Mouse (Mus musculus): ENCODE results near the gene Dctn3. TPM values are rescaled to one million over a fixed set of nuclear protein-coding genes. Genes with fewer than 3 reads are reported as not detected.
A peak's percentile ranks its signal among the peaks of the same experiment; 100 is the strongest.

Dctn3 gene
- polyA plus RNA-seq, 1 experiment from 2014 or later = 56.9 TPM

DNA sequence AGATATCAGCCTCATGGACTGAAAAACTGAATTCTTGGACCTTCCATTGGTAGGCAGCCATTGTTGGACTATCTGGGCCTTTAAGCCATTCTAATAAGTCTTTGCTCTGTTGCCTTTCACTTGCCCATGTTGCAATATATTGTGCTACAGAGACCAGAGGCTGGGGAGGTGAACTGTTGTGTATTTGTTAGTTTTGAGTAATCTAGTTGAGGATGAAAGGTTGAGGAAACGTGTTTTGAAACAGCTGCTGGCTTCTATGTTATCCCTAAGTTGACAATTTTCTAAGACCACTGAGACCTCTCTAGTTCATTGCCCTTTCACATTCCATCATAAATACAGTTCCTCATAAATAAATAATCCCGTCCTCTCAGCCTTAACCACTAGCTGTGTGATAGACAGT is 21.2 kb upstream of the Dctn3 start:
- Histone ChIP-seq H3K27ac (ENCODE audit: low read length) (no peak overlapping the region), H3K27me3 (ENCODE audit: control insufficient read depth, insufficient read depth, low read depth, low read length) (no peaks in the 10 kb centered on the region), H3K4me3 (ENCODE audit: low read depth, low read length) (no peak overlapping the region), H3K36me3 (ENCODE audit: control insufficient read depth, insufficient read depth) (no peaks in the 10 kb centered on the region), H3K4me2 (ENCODE audit: low read depth, low read length) (no peak overlapping the region), H3K4me1 (ENCODE audit: control insufficient read depth, low read depth, low read length) (peaks cover 15% of the 10 kb centered on the region), H3K9ac (ENCODE audit: low read depth, low read length) (no peak overlapping the region), H3K9me3 (replicated peaks; ENCODE audit: control insufficient read depth, low read length) (no peaks in the 10 kb centered on the region; the same call in 1 of the 2 replicates)
- no peak for ATAC-seq (ENCODE audit: low read depth)
- 54% methylated on average over 2 of the region's 2 CpGs for WGBS (ENCODE audit: insufficient replicate concordance)

DNA sequence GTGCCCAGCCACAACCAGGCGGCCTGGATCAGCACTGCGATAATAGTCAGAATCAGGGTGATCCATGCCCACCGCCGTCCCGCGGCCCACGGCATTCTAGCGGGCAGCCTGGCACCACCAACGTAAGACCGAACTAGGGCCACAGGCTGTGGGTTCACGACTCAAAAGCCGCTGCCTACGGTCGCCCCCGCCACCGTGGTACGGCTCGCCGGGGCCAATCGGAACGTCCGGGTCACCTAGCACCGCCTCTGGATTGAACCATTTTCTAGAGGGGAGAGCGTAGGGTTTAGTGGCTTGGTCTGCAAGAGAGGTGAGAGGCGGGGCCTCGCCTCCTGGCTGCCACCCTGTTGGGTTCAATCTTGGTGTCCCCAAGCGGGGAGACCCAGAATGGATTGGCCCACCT is 18.2 kb upstream of the Dctn3 start:
- Histone ChIP-seq H3K27ac (ENCODE audit: low read length) (peak overlapping the region; percentile 77), H3K9me3 (replicated peaks; ENCODE audit: control insufficient read depth, low read length) (no peaks in the 10 kb centered on the region), H3K9ac (ENCODE audit: low read depth, low read length) (peak overlapping the region; percentile 74), H3K4me2 (ENCODE audit: low read depth, low read length) (peak overlapping the region; percentile 97), H3K36me3 (ENCODE audit: control insufficient read depth, insufficient read depth) (no peaks in the 10 kb centered on the region), H3K4me3 (ENCODE audit: low read depth, low read length) (peak overlapping the region; percentile 73), H3K27me3 (ENCODE audit: control insufficient read depth, insufficient read depth, low read depth, low read length) (no peaks in the 10 kb centered on the region), H3K4me1 (ENCODE audit: control insufficient read depth, low read depth, low read length) (peaks cover 15% of the 10 kb centered on the region)
- peak; percentile 96 for ATAC-seq (ENCODE audit: low read depth)
- under 1% methylated on average over 27 of the region's 27 CpGs for WGBS (ENCODE audit: insufficient replicate concordance)

DNA sequence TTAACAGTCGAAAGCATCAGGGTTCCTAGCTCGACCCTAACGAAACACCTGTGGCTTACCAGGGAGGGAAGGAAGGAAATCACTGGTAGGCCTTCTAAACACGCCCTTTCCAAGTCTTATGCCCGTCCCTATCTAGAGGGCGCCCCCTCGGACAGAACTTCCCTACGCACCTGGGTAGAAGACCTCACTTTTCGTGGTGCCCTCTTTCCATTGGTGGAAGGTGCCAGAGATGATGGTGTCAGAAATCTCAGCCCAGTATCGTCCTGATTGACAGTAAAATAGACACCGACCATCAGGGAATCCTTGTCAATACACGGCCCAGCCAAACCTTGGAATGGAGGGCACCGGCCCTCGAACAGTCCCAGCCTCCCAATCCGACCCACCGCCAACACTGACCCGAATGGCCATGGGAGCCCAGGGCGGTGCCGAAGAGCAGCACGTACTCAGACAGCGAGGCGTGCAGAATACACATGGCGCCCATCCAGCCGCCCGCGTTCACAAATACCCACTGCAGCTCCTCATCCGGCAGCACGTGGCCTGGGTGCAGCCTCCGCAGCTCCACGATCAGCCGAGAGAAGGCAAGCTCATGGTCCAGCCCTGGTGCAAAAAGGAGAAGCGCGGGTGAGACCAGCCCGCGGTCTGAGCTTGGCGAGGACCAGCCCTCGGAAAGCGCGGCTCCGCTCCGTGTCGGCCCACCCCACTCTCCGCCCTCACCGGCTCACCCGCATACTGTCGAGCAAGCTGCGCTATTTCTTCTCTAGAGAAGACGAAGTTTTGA is 17.6 kb upstream of the Dctn3 start:
- no peaks in the 10 kb centered on the region for H3K9me3 ChIP-seq (replicated peaks; ENCODE audit: control insufficient read depth, low read length)
- peak overlapping the region; percentile 97 for H3K4me2 ChIP-seq (ENCODE audit: low read depth, low read length)
- peak; percentile 76 for ATAC-seq (ENCODE audit: low read depth)
- peak overlapping the region; percentile 74 for H3K9ac ChIP-seq (ENCODE audit: low read depth, low read length)
- H3K27ac ChIP-seq (ENCODE audit: low read length) = peak overlapping the region; percentile 77
- H3K4me1 ChIP-seq (ENCODE audit: control insufficient read depth, low read depth, low read length) = peaks cover 15% of the 10 kb centered on the region
- H3K36me3 ChIP-seq (ENCODE audit: control insufficient read depth, insufficient read depth) = no peaks in the 10 kb centered on the region
- H3K4me3 ChIP-seq (ENCODE audit: low read depth, low read length) = peak overlapping the region; percentile 73
- H3K27me3 ChIP-seq (ENCODE audit: control insufficient read depth, insufficient read depth, low read depth, low read length) = no peaks in the 10 kb centered on the region
- WGBS (ENCODE audit: insufficient replicate concordance) = under 1% methylated on average over 48 of the region's 48 CpGs

DNA sequence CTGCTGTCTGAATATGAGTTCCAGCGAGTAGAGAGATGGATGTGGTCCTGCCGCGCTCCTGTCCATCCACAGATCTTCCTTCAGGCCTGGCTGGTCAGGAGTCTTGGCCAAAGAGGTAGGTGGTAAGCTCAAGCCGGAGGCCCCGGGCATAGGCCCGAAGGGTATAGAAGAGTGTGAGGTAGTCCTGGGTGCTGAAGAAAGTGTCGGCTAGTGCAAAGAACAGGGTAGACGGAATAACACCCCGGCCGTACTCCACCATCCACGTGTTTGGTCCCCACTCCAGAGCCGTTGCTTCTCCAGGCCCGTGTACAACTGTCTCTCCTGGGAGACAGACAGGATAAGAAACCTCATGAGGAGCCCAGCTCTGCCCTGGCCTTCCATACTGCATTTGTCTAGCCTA is 16.3 kb upstream of the Dctn3 start:
- Histone ChIP-seq H3K9ac (ENCODE audit: low read depth, low read length) (no peak overlapping the region), H3K4me1 (ENCODE audit: control insufficient read depth, low read depth, low read length) (peaks cover 15% of the 10 kb centered on the region), H3K27ac (ENCODE audit: low read length) (no peak overlapping the region), H3K4me3 (ENCODE audit: low read depth, low read length) (no peak overlapping the region), H3K27me3 (ENCODE audit: control insufficient read depth, insufficient read depth, low read depth, low read length) (no peaks in the 10 kb centered on the region; the same call in 1 of the 2 replicates), H3K4me2 (ENCODE audit: low read depth, low read length) (no peak overlapping the region), H3K36me3 (ENCODE audit: control insufficient read depth, insufficient read depth) (no peaks in the 10 kb centered on the region), H3K9me3 (replicated peaks; ENCODE audit: control insufficient read depth, low read length) (no peaks in the 10 kb centered on the region)
- ATAC-seq (ENCODE audit: low read depth) = no peak
- 86% methylated on average over 13 of the region's 13 CpGs for WGBS (ENCODE audit: insufficient replicate concordance)

DNA sequence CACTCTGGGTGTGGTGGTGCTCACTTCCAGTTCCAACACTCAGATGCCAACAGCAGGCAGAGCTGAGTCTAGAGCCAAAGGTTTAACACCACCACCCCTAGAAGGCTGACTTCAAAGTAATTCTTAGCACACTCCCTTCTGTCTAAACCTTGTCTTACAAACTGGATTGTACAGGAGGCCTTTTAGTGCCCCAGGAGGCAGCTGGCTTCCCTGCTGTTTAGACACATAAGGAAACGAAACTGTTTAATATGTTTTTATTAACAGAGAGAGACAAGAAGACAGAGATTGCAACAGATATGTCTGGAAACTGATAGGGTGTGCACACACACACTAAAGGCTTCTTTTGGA is 15.3 kb upstream of the Dctn3 start:
- WGBS (ENCODE audit: insufficient replicate concordance) = 46% methylated on average over 1 of the region's 1 CpGs
- H3K27ac ChIP-seq (ENCODE audit: low read length) = no peak overlapping the region

DNA sequence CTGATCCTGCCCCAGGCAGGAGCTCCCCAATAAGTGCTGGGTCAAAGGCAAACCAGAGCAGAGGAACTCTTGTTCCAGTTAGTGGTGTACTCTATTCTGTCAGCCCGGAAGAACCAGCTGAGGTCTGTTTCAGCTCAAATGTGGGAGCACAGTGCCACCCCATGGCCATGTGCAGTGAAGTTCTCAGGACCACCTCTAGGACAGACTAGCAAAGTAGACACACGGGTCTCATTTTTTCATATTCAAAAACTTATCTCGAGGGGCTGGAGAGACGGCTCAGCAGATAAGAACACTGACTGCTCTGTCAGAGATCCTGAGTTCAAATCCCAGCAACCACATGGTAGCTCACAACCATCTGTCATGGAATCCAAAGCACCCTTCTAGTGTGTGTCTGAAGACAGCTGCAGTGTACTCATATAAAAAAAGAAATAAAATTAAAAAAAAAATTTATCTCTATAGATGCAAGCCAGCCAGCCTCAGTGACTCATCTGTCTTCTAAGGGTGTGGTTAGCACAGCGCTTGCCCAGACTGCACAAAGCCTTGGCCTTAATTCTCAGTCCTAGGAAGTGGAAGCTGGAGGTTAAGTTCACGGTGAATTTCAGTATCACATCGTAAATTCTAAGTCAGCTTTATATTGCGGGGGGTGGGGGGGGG is 14.8 kb upstream of the Dctn3 start:
- Histone ChIP-seq H3K9ac (ENCODE audit: low read depth, low read length) (no peak overlapping the region), H3K4me1 (ENCODE audit: control insufficient read depth, low read depth, low read length) (peaks cover 15% of the 10 kb centered on the region), H3K27me3 (ENCODE audit: control insufficient read depth, insufficient read depth, low read depth, low read length) (peaks cover 11% of the 10 kb centered on the region), H3K4me3 (ENCODE audit: low read depth, low read length) (no peak overlapping the region), H3K9me3 (replicated peaks; ENCODE audit: control insufficient read depth, low read length) (no peaks in the 10 kb centered on the region), H3K4me2 (ENCODE audit: low read depth, low read length) (no peak overlapping the region), H3K36me3 (ENCODE audit: control insufficient read depth, insufficient read depth) (no peaks in the 10 kb centered on the region), H3K27ac (ENCODE audit: low read length) (no peak overlapping the region)
- no peak for ATAC-seq (ENCODE audit: low read depth)
- 31% methylated on average over 8 of the region's 8 CpGs for WGBS (ENCODE audit: insufficient replicate concordance)

More for the DNA sequence above, 15.3 kb upstream of the Dctn3 start:
- Histone ChIP-seq H3K4me3 (ENCODE audit: low read depth, low read length) (no peak overlapping the region), H3K9ac (ENCODE audit: low read depth, low read length) (no peak overlapping the region), H3K9me3 (replicated peaks; ENCODE audit: control insufficient read depth, low read length) (no peaks in the 10 kb centered on the region), H3K27me3 (ENCODE audit: control insufficient read depth, insufficient read depth, low read depth, low read length) (peaks cover 6% of the 10 kb centered on the region), H3K36me3 (ENCODE audit: control insufficient read depth, insufficient read depth) (no peaks in the 10 kb centered on the region), H3K4me1 (ENCODE audit: control insufficient read depth, low read depth, low read length) (peaks cover 15% of the 10 kb centered on the region), H3K4me2 (ENCODE audit: low read depth, low read length) (no peak overlapping the region)
- no peak for ATAC-seq (ENCODE audit: low read depth)

DNA sequence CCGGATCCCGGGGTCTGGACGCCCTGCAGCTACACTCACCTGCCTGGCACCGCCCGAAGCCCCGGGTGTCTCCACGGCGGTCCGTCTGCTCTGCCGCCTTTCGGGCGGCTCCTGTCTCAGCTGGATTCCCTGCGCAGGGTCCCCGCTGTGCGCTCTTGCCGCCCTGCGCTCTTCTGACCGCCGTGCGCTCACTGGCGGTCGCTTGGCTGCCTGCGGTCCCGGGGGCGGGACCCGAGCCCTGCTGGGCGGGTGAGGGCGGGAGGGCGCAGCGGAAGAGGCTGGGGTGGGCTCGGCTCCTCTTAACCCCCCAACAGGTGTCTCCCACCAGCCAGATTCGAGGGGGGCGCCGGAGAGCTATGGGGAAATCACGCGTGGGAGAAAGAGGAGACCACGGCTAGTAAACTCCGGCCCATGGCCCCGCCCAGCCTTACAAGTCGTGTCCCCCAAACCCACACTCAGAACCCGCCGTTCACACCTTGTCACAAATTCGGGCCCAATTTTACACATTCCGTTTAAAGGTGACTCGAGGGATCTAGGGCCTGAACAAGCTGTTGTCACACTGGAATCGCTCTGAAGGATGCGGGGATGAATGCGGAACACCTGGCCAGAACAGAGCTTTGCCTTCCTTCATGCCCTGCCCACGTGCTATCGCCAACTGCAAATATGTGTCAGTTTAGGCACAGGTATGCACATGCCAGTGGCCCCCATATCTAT is 8.2 kb upstream of the Dctn3 start, which contains the start of gene Arid3c:
Gene Arid3c, minus strand, starts transcription at position 91 of the 714 bp plus-strand sequence.
- H3K4me3 ChIP-seq (ENCODE audit: low read depth, low read length) = peak within 1 kb of the TSS; percentile 32
- WGBS (ENCODE audit: insufficient replicate concordance) = 1% methylated on average over 50 of the region's 50 CpGs
- 0 out of 2 replicates have a peak, but pooled peaks have one; percentile 24 for ATAC-seq (ENCODE audit: low read depth)
- H3K27ac ChIP-seq (ENCODE audit: low read length) = no peak within 1 kb of the TSS
- H3K27me3 ChIP-seq (ENCODE audit: control insufficient read depth, insufficient read depth, low read depth, low read length) = peaks cover 68% of the 10 kb centered on the region
- no peaks in the 10 kb centered on the region for H3K36me3 ChIP-seq (ENCODE audit: control insufficient read depth, insufficient read depth)
- peak within 1 kb of the TSS; percentile 48 for H3K4me2 ChIP-seq (ENCODE audit: low read depth, low read length)
- no peaks in the 10 kb centered on the region for H3K9me3 ChIP-seq (replicated peaks; ENCODE audit: control insufficient read depth, low read length)
- no peak within 1 kb of the TSS for H3K9ac ChIP-seq (ENCODE audit: low read depth, low read length)
- no peaks in the 10 kb centered on the region; the same call in 1 of the 2 replicates for H3K4me1 ChIP-seq (ENCODE audit: control insufficient read depth, low read depth, low read length)

DNA sequence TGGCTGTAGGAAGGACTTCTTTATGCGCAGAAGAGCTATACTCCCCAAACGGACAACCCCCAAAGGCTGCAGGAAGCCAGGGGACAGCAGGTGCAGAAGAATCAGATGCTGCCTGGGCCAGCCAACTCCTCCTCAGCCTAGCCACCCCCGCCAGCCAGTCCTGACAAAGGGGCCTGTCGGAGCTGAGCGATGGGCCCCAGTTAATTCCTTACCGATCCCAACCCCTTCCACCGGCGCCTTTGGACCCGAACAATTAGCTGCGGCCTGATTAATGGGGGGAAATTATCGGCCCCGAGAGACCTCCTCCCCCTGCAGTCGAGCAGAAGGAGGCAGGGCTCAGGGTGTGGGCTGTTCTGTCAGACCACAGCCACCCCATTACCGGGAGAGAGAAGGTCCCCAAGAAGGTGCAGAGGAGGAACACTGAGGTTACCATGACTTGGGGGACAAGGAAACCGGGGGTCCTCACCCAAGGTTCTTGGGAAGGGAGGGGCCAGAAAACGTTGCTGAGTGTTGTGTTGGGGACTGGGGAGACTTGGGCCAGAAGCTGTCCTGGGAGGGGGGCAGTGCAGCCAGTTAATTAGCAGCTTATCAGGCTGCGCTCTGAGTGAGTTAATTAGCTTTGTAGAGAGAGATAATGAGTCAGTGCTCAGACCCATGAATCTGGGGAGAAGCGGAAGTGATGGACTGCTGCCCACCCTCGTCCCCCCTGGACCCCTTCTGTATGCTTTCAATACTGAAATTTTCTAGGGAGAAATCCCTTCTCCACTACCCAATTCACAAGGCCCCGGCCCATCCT is 4.1 kb upstream of the Dctn3 start:
- H3K27me3 ChIP-seq (ENCODE audit: control insufficient read depth, insufficient read depth, low read depth, low read length) = peaks cover 81% of the 10 kb centered on the region
- ATAC-seq (ENCODE audit: low read depth) = no peak

More for the DNA sequence above, 4.1 kb upstream of the Dctn3 start:
- Histone ChIP-seq H3K4me1 (ENCODE audit: control insufficient read depth, low read depth, low read length) (peaks cover 5% of the 10 kb centered on the region), H3K4me3 (ENCODE audit: low read depth, low read length) (no peak overlapping the region), H3K27ac (ENCODE audit: low read length) (no peak overlapping the region), H3K36me3 (ENCODE audit: control insufficient read depth, insufficient read depth) (no peaks in the 10 kb centered on the region), H3K4me2 (ENCODE audit: low read depth, low read length) (no peak overlapping the region), H3K9ac (ENCODE audit: low read depth, low read length) (no peak overlapping the region), H3K9me3 (replicated peaks; ENCODE audit: control insufficient read depth, low read length) (no peaks in the 10 kb centered on the region)
- WGBS (ENCODE audit: insufficient replicate concordance) = 12% methylated on average over 20 of the region's 20 CpGs

Measured in liver, embryonic 16.5 days (tissue).